Mouse (Mus musculus) liver, embryonic 15.5 days (tissue): Measurements from ENCODE around the gene Kcnk7. TPM values are rescaled to one million over a fixed set of nuclear protein-coding genes. Genes with fewer than 3 reads are reported as not detected.
A peak's percentile ranks its signal among the peaks of the same experiment; 100 is the strongest.
"Not testable (repeated sequence)": the region's sequence is repeated elsewhere in the genome, so short reads cannot be mapped to it uniquely, and the experiment has no call there.

Experiments used
- ATAC-seq: fragments of 200-750 bp; cut with Nextera tagmentation; 2 replicates; pipeline ENCODE4 v1.8.0; 2017; ENCODE audit warnings: moderate number of reproducible peaks, mild to moderate bottlenecking, moderate library complexity; ENCODE audit not compliant: insufficient read depth
- H3K27ac ChIP-seq: fragments of 300-500 bp; sonication (generic); replicated peaks from 2 replicates; pipeline ENCODE4 v1.5.1; 2015; ENCODE audit warnings: mild to moderate bottlenecking, inconsistent platforms
- H3K27me3 ChIP-seq: fragments of 300-500 bp; sonication (generic); 2 replicates; pipeline ENCODE4 v1.6.1; 2015; ENCODE audit warnings: mild to moderate bottlenecking, inconsistent platforms
- H3K36me3 ChIP-seq: fragments of 300-500 bp; sonication (generic); replicated peaks from 2 replicates; pipeline ENCODE4 v1.6.1; 2015; ENCODE audit warnings: moderate library complexity, mild to moderate bottlenecking, inconsistent platforms
- H3K4me1 ChIP-seq: fragments of 300-500 bp; sonication (generic); replicated peaks from 2 replicates; pipeline ENCODE4 v1.6.1; 2015; ENCODE audit warnings: inconsistent platforms
- H3K4me2 ChIP-seq: fragments of 300-500 bp; sonication (generic); 2 replicates; pipeline ENCODE4 v1.6.1; 2015; ENCODE audit warnings: moderate library complexity, mild to moderate bottlenecking, inconsistent platforms
- H3K4me3 ChIP-seq: fragments of 300-500 bp; sonication (generic); replicated peaks from 2 replicates; pipeline ENCODE4 v1.5.1; 2015; ENCODE audit warnings: mild to moderate bottlenecking, inconsistent platforms
- H3K9ac ChIP-seq: fragments of 300-500 bp; sonication (generic); 2 replicates; pipeline ENCODE4 v1.6.1; 2015; ENCODE audit warnings: moderate library complexity, mild to moderate bottlenecking, inconsistent platforms
- H3K9me3 ChIP-seq: fragments of 300-500 bp; sonication (generic); replicated peaks from 2 replicates; pipeline ENCODE4 v1.6.1; 2016; ENCODE audit warnings: inconsistent platforms
- WGBS: fragments of 180-500 bp; shearing (Covaris S2); methylation state at CpG from one replicate; pipeline ENCODE4 v1.1.7; 2015; ENCODE audit warnings: mixed read lengths; ENCODE audit not compliant: insufficient replicate concordance; 5-methylcytosine and 5-hydroxymethylcytosine counted together
- polyA plus RNA-seq: library from polyadenylated mRNA; unstranded; fragments of >200 nt; fragmentation: Nextera tagmentation; extraction: Ambion mirVana; gene quantifications from 2 replicates; pipeline ENCODE4 v1.2.1, GENCODE M21; 2015

The Kcnk7 gene
- polyA plus RNA-seq, 1 experiment from 2014 or later: 0.28 TPM

DNA sequence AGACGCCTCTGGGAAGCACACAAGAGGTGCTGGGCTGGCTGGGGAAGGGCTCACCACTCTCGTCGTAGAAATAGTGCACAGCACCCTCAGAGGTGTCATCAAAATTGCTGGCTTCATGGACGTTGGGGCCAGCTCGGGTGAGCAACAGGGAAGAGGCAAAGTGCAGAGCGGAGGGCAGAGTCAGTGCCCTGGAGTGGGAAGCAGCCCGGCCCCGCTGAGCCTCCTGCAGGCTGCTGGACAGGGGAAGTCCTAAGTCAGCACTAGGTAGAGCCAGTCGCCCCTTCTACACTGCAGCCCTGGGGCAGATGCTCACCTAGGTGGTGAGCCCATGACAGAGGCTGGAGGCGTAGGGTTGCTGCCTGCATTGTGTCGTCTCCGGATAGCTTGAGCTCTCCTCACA lies 19.9 kb upstream of the Kcnk7 start:
- Histone ChIP-seq H3K9me3 (no peaks in the 10 kb centered on the region), H3K4me2 (no peak overlapping the region), H3K27me3 (no peaks in the 10 kb centered on the region), H3K27ac (no peak overlapping the region), H3K9ac (no peak overlapping the region), H3K4me3 (no peak overlapping the region), H3K36me3 (peaks cover 75% of the 10 kb centered on the region), H3K4me1 (peaks cover 41% of the 10 kb centered on the region)
- WGBS: 85% methylated on average over 12 of the region's 12 CpGs
- ATAC-seq: no peak

DNA sequence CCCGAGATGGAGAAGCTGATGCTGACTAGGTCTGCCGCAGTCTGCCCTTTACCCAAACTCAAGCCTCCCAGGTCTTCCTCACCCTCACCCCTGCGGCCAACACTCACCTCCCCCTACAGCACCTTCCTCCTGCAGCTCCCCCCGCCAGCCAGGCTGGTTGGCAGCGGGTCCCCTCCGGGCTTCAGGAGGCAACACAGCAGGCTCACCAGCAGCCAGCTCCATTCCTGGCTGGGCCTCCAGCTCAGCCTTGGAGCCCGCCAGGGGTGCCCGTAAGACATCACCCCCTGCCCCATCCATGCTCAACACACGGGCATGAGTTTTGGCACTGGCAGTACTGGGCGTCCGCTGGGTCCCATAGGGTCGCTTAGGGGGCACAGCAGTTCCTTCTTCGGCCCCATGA lies 19.2 kb upstream of the Kcnk7 start:
- H3K9me3 ChIP-seq: no peaks in the 10 kb centered on the region
- H3K36me3 ChIP-seq: peaks cover 68% of the 10 kb centered on the region
- ATAC-seq: no peak
- whole genome bisulfite sequencing: 86% methylated on average over 13 of the region's 13 CpGs
- H3K4me1 ChIP-seq: peaks cover 48% of the 10 kb centered on the region
- H3K27ac ChIP-seq: no peak overlapping the region
- H3K27me3 ChIP-seq: no peaks in the 10 kb centered on the region
- H3K4me3 ChIP-seq: no peak overlapping the region
- H3K9ac ChIP-seq: no peak overlapping the region
- no peak overlapping the region for H3K4me2 ChIP-seq

DNA sequence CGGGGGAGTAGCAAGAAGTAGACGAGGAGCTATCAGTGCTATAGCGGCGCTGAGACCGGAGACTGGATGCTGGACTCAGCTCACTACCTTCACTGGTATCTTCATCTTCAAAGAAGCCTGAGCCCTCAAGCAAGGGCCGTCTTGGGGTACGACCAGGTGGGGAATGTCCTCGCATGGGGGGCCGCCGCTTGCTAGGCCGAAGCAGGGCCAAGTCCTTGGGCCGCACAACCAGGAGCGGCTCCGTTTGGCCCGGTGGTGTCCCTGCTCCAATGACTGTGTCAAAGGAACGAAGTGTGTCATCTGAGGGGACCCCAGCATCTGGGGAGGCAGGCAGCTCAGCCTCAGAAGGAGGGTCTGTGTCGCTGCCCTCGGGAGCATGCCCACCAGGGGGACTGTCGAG lies 18.7 kb upstream of the Kcnk7 start:
- Histone ChIP-seq H3K27me3 (no peaks in the 10 kb centered on the region), H3K9ac (no peak overlapping the region), H3K4me3 (no peak overlapping the region), H3K36me3 (peaks cover 63% of the 10 kb centered on the region), H3K4me2 (0 out of 2 replicates have a peak overlapping the region, but pooled peaks have one; percentile 99), H3K9me3 (no peaks in the 10 kb centered on the region), H3K27ac (0 out of 2 replicates have a peak overlapping the region, but pooled peaks have one; percentile 95), H3K4me1 (peaks cover 52% of the 10 kb centered on the region)
- WGBS: 89% methylated on average over 19 of the region's 19 CpGs
- no peak for ATAC-seq

DNA sequence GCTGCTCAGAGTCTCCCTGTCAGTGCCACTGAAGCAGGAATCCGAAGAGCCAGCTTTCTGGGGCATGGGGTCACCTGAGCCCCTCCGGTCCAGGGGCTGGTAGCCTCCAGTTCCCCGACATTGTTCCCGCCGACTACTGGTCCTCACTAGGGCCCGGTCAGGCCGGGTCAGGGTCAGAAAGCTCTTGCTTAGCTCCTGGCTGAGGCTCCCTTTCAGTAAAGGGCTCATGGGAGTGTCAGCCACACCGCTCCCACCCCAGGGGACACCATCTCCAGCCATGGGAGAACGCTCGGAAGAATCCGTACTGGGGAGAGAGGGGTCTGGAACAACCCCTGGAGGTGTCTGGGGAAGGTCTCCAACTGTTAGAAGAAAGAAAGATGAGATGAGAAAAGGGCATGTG lies 18.3 kb upstream of the Kcnk7 start:
- WGBS: 88% methylated on average over 11 of the region's 11 CpGs

DNA sequence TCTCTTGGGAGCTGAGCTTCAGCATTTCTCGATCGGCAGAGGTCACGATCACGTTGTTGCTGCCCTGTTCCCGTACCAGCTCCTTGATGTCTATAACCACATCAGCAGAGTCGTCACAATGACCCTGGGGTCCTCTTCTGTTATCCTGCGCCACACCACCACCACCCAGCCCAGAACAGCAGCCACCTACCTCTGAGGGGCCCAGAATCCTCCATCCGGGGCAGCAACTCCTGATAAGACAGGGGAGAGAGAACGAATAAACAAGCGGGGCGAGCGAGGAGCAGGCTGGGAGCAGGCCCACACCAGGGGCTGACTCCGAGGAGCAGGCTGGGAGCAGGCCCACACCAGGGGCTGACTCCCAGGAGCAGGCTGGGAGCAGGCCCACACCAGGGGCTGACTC lies 17.7 kb upstream of the Kcnk7 start:
- no peak for ATAC-seq
- Histone ChIP-seq H3K9me3 (no peaks in the 10 kb centered on the region), H3K9ac (peak overlapping the region; percentile 42; the same call in 1 of the 2 replicates), H3K4me3 (peak overlapping the region; percentile 27), H3K36me3 (peaks cover 63% of the 10 kb centered on the region), H3K4me2 (peak overlapping the region; percentile 99), H3K4me1 (peaks cover 62% of the 10 kb centered on the region), H3K27ac (peak overlapping the region; percentile 95), H3K27me3 (no peaks in the 10 kb centered on the region)
- WGBS: 37% methylated on average over 13 of the region's 13 CpGs

More for the DNA sequence above, 18.3 kb upstream of the Kcnk7 start:
- peak overlapping the region; percentile 27; the same call in 1 of the 2 replicates for H3K4me3 ChIP-seq
- no peak for ATAC-seq
- peak overlapping the region; percentile 27; the same call in 1 of the 2 replicates for H3K9ac ChIP-seq
- H3K4me2 ChIP-seq: peak overlapping the region; percentile 99
- peak overlapping the region; percentile 95; the same call in 1 of the 2 replicates for H3K27ac ChIP-seq
- peaks cover 63% of the 10 kb centered on the region for H3K36me3 ChIP-seq
- H3K4me1 ChIP-seq: peaks cover 57% of the 10 kb centered on the region
- H3K27me3 ChIP-seq: no peaks in the 10 kb centered on the region
- H3K9me3 ChIP-seq: no peaks in the 10 kb centered on the region

DNA sequence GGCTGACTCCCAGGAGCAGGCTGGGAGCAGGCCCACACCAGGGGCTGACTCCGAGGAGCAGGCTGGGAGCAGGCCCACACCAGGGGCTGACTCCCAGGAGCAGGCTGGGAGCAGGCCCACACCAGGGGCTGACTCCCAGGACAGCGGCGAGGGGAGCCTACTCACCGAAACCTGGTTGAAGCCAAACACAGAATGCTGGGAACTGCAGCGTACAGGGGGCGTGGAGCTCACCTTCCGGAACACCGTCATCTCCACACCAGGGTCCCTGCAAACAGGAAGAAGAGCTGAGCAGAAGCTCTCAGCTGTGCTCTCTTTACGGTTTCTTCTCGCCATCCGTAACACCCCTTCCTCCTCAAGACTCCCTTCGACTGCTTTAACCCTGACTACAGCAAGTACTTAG lies 17.2 kb upstream of the Kcnk7 start:
- peak overlapping the region; percentile 90 for H3K9ac ChIP-seq
- H3K27me3 ChIP-seq, ATAC-seq, H3K9me3 ChIP-seq: not testable (repeated sequence)
- peak overlapping the region; percentile 95 for H3K27ac ChIP-seq
- peaks cover 67% of the 10 kb centered on the region for H3K4me1 ChIP-seq
- peaks cover 63% of the 10 kb centered on the region for H3K36me3 ChIP-seq
- 83% methylated on average over 12 of the region's 12 CpGs for WGBS
- peak overlapping the region; percentile 99 for H3K4me2 ChIP-seq
- peak overlapping the region; percentile 84 for H3K4me3 ChIP-seq

DNA sequence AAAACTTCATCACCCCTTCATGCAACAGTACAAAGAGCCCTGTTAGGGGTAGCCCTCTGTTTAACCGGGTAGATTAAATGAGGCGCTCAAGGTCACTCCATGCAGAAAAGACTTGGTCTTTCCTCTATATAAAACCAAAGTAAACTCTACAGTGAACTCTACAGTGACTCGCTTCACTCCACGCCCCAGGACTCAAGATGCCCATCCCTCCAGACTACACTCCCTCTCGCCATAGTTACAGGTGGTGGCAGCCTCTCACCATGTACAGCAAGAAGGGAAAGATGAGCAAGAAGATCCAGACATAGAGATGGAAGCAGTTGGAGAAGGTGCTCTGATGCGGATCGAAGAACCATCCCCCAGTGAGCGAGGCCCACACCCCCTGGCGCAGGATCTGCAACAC lies 16.4 kb upstream of the Kcnk7 start:
- H3K4me3 ChIP-seq: peak overlapping the region; percentile 84
- H3K4me1 ChIP-seq: peaks cover 75% of the 10 kb centered on the region
- H3K4me2 ChIP-seq: peak overlapping the region; percentile 99
- H3K27me3 ChIP-seq: no peaks in the 10 kb centered on the region
- no peak for ATAC-seq
- H3K27ac ChIP-seq: peak overlapping the region; percentile 95
- WGBS: 22% methylated on average over 9 of the region's 9 CpGs
- peak overlapping the region; percentile 90 for H3K9ac ChIP-seq
- peaks cover 62% of the 10 kb centered on the region for H3K36me3 ChIP-seq
- no peaks in the 10 kb centered on the region for H3K9me3 ChIP-seq

DNA sequence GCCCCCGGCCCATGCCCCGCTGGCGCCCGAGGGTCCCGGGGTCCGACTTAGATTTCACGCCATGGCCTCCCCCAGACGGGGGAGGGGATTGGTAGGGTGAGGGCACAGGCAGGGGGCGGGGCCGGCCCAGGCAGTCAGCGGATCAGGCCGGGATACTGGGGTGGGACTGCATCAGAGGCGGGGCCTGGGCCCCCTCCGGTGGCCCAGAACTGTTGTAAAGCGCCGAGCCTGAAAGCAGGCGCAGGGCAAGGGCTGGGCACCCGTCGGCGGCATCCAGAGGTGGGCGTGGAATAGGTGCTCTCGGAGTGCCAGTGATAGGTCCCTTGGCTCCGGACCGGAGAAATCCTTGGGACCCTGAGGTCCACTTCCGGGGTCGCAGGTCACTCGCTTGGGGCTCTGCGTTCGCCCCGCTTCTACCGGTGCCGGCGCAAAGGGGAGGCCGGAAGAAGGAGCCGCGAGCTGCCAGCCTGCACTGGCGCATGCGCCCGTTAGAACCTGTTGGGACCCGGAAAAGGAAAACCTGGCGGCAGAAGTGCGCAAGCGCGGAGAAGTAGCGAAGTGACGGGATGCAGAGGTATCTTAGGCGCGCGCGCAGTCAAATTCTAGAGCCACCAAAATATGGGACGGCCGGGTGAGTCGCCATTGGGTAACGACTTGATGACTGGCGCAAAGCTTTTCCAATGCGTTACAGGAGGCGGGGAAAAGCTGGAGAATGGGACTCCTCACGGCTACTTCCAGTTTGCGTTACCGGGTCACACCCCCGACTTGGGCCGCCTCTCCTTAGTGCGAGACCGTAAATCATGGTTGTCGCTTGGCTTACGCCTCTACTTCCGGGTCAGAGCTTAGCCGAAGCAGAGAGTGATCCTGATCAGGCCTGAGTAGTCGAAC lies 15.7 kb upstream of the Kcnk7 start, which contains the start of the genes Map3k11 and Pcnx3:
TSS of gene Map3k11 (plus strand) at position 543 of the 888 bp plus-strand sequence.
TSS of gene Pcnx3 (minus strand) at position 709 of the 888 bp plus-strand sequence.
- H3K9ac ChIP-seq: peak within 1 kb of the TSS; percentile 90
- peaks cover 62% of the 10 kb centered on the region for H3K36me3 ChIP-seq
- peak within 1 kb of the TSS; percentile 95 for H3K27ac ChIP-seq
- WGBS: under 1% methylated on average over 69 of the region's 69 CpGs
- peak within 1 kb of the TSS; percentile 99 for H3K4me2 ChIP-seq
- ATAC-seq: peak; percentile 82
- H3K27me3 ChIP-seq: no peaks in the 10 kb centered on the region
- no peaks in the 10 kb centered on the region for H3K9me3 ChIP-seq
- H3K4me3 ChIP-seq: peak within 1 kb of the TSS; percentile 84
- peaks cover 82% of the 10 kb centered on the region for H3K4me1 ChIP-seq

DNA sequence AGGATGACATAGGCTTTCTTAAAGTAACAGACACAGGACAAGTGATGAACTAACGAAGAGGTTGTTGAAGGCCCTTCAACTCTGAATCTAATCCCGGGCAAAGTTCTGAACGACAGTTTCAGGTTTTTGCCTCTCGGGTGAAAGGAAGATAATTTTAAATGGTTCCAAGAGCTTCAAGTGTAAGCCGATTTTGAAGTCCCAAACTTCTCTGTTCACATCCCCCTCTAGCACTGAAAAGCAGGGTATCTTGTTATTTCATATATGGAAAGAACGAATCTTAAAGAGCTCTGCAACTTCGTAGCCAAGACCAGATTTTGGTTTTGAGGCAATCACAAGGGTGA lies 15.1 kb upstream of the Kcnk7 start:
- Histone ChIP-seq H3K27me3 (no peaks in the 10 kb centered on the region), H3K36me3 (peaks cover 62% of the 10 kb centered on the region), H3K4me2 (peak overlapping the region; percentile 99), H3K4me1 (peaks cover 86% of the 10 kb centered on the region), H3K4me3 (peak overlapping the region; percentile 84), H3K27ac (peak overlapping the region; percentile 95), H3K9me3 (no peaks in the 10 kb centered on the region), H3K9ac (peak overlapping the region; percentile 90)
- WGBS: under 1% methylated on average over 7 of the region's 7 CpGs
- ATAC-seq: no peak

DNA sequence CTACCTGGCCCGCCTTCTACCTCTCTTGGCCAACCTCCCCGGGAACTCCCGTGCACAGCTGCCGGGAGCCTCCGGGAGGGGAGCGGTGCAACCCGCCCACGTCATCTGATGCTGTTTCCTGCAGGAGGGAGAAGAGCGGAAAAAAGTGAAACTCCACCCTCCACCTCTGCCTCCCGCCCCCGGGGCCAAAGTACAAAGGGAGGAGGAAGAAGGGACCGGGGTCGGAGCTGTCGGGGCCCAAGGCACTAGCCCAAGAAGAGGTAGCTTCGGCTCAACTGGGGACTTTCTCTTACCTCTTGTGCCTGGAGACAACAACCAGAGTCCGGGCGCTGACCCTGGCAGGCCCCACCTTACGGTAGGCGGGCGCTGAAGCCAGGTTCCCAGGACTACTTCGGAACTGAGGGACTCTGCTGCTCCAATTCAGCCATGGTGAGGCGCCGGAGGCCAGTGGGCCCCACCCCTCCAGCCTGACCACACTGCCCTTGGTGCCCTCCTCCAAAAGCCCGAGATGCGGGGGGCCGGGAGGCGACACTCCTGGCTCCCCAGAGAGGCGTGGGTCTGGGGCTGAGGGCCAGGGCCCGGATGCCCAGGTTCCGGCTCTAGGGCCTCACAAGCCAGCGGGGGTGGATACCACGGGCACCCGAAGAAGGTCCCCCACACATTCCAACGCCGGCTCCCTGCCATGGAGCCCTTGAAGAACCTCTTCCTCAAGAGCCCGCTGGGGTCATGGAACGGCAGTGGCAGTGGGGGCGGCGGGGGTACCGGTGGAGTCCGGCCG lies 14.4 kb upstream of the Kcnk7 start:
- peak overlapping the region; percentile 84 for H3K4me3 ChIP-seq
- peak overlapping the region; percentile 95 for H3K27ac ChIP-seq
- peaks cover 61% of the 10 kb centered on the region for H3K36me3 ChIP-seq
- ATAC-seq: peak; percentile 69
- peak overlapping the region; percentile 90 for H3K9ac ChIP-seq
- H3K4me1 ChIP-seq: peaks cover 84% of the 10 kb centered on the region
- H3K4me2 ChIP-seq: peak overlapping the region; percentile 99
- WGBS: 4% methylated on average over 42 of the region's 42 CpGs
- no peaks in the 10 kb centered on the region for H3K9me3 ChIP-seq
- no peaks in the 10 kb centered on the region for H3K27me3 ChIP-seq

DNA sequence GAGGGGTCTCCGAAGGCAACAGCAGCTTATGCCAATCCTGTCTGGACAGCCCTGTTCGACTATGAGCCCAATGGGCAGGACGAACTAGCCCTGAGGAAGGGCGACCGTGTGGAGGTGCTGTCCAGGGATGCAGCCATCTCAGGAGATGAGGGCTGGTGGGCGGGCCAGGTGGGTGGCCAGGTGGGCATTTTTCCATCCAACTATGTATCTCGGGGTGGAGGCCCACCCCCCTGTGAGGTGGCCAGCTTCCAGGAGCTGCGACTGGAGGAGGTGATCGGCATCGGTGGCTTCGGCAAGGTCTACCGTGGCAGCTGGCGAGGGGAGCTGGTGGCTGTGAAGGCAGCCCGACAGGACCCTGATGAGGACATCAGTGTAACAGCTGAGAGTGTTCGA lies 13.8 kb upstream of the Kcnk7 start:
- no peaks in the 10 kb centered on the region for H3K9me3 ChIP-seq
- H3K4me3 ChIP-seq: peak overlapping the region; percentile 84
- H3K27ac ChIP-seq: peak overlapping the region; percentile 95
- H3K4me2 ChIP-seq: peak overlapping the region; percentile 99
- no peak for ATAC-seq
- 41% methylated on average over 15 of the region's 15 CpGs for WGBS
- peaks cover 78% of the 10 kb centered on the region for H3K4me1 ChIP-seq
- peaks cover 61% of the 10 kb centered on the region for H3K36me3 ChIP-seq
- H3K9ac ChIP-seq: peak overlapping the region; percentile 90
- no peaks in the 10 kb centered on the region for H3K27me3 ChIP-seq
